Mouse (Mus musculus) testis, postnatal 14 days (tissue): ENCODE measurements around the gene Ston1.
A peak's percentile ranks its signal among the peaks of the same experiment; 100 is the strongest.

ENCODE experiments used
- DNase-seq: peaks from one replicate; pipeline ENCODE4 v3.0.0; 2021; ENCODE audit warnings: low spot score

The Ston1 gene

DNA sequence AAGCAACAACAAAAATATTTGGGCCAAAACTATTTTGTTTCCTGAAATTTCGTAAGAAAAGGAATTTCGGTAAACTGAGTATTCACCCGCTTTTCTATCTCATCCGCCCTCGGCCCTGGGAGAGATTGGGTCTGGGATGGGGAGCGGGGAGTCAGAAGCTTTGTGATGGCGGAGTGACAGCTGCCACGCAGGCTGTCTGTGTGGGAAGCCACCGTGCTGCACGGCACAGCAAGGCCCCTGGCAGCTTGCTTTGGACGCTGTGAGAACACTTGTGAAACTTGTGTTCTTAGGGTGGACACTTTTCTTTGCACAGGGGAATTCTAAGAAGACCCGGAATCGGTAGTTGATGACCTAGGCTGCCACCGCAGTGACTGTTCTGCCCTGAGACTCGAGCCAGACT is 10.1 kb upstream of the Ston1 start:
- DNase-seq, result no peak

DNA sequence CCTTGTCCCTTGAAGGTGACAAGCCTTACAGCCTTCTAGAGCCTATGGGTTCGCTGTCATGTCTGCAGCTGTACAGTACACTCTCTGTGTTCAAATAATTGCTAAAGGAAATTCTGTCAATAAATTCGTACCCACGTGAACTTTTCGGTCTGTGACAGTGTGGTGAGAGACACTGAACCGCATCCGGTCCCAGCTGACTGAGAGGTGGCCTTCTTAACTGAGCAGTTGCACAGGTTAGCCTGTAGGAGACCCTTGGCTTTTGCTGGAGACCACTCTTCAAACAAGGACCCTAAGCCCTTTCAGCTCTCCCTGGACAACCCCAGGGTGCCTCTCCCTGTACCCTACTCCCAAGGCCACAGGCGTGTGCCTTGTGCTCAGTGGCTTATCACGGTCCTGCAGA is 9.3 kb upstream of the Ston1 start:
- DNase-seq, result no peak

DNA sequence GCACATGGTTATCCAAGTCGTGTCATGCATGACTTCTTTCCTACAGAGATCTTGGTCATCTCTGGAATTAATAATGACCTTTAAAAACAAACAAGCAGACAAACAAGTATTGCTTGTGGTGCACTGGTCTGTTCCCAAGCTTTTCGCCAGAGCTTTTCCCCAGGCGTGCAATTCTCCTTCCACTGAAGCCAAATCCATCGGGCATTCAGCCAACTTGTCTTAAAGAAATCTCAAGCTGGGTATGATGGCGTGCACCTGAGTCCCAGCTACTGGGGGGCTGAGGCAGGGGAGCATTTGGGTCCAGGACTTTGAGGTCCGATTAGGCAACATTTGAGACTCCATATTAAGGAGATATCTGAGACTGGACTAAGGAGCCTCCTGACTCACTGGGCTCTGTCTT is 7.2 kb upstream of the Ston1 start:
- no peak for DNase-seq

GRCm38 (mm10) chr17:88595071-88595470 is 2.4 kb upstream of the Ston1 start:
- no peak for DNase-seq

GRCm38 (mm10) chr17:88596068-88596467 is 1.4 kb upstream of the Ston1 start:
- no peak for DNase-seq

DNA sequence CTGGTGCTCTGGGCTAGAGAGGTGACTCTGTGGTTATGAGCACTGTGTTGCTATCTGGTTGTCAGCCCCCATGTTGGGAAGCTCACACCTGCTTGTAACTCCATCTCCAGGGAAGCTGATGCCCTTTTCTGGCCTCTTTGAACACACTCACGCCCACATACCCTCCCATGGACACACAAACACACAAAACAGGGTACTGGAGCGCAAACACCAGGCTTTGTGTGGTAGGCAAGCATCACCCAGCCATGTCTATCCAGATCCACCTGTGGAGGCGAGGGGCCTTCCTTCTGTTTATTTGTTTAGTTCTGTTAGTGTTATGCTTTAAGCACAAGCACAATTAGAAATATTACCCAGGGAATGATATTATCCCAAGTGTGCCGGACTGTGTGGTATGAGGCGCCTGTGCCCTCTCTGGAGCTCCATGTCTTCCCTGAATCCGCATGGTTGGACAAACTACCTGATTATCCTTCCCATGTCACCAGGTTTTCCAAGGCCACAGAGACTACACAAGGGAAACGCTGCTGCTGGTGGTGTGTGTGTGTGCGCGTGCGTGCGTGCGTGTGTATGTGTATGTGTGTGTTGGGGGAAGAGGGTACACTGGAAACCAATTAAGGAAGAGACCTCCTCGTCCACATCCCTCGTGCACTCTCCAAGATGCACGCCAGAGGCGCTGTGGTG is 801 bp upstream of the Ston1 start:
- no peak for DNase-seq

GRCm38 (mm10) chr17:88598056-88598420 is 554 bp downstream of the Ston1 start:
- no peak for DNase-seq

GRCm38 (mm10) chr17:88598570-88599368 is 1.3 kb downstream of the Ston1 start:
- DNase-seq, result no peak

DNA sequence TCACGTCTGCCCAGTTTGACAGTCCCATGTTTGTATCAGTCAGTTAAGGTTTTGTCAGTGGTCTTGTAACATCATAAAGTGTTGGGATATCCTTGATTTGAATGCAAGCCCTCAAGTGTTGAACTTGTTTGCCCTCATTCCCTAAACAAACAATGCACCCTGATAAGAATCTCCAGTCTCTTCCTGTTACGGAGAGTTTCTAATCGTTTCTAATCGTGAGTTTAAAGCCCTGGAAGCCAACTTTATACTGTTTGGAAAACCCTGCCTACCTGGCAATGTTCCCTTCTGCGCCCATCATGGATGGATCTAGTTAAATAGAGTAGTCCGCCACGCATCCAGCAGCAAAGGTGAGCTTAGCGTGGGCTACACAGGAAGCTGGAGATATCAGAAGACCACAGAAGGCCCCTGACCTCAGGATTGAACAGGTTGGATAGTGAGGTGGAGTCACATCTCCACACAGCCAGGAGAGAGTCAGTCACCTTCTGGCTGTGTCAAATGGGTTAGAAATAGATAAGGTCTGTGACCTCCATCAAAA is 3.1 kb downstream of the Ston1 start:
- no peak for DNase-seq

- DNase-seq, result no peak
These were observed 6.5 kb downstream of the Ston1 start for GRCm38 (mm10) chr17:88603943-88604342.

DNA sequence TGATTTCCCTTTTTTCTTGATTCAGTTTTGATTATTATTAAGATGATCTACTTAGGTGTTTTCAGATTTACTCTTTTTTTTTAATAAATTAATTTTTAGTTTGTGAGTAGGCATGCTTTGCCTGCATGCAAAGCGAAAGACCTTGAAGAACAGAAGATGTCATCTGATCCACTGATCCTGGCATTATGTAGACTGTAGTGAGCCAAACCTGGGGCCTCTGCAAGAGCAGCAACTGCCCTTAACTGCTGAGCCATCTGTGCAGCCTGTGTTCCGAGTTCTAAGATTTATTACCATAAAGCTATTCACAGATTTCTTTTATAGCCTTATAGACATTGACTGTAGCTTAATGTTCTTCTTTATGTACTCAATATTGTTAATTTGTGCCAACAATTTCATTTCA is 8.6 kb downstream of the Ston1 start:
- no peak for DNase-seq

- no peak for DNase-seq
These were observed 11.9 kb downstream of the Ston1 start for GRCm38 (mm10) chr17:88609361-88609760.

DNA sequence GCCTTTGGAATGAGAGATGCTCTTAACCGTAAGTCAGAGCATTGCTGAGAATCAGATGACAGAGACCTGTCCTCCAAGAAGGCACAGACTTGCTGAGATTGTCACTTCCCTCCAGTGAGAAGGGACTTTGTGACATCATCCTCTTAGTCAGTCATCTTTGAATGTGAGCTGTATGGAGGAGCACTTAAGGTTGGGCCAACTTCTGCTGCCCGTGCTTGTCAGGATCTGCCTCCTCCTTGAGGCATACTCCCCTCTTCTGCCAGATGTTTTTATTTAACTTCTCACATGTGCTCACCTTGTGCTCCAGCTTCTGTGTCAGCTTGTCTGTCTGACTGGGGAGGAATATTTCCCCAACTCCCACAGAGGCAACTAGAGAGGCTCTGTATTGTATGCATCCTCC is 13.6 kb downstream of the Ston1 start:
- DNase-seq, result no peak

DNA sequence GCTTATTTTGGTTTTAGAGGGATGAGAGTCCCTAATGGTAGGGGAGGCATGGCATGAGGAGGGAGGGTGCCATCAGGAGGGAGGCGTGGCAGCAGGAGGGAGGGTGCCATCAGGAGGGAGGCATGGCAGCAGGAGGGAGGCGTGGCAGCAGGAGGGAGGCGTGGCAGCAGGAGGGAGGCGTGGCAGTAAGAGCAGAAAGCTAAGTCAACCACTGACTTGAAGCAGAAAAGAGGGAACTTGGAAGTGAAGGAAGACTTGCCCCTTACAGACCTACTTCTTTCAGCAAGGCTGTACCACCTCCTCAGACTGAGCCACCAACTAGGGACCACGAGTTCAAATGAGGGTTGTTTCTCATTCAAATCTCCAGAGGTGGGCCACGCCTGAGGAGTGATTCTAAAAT is 15.7 kb downstream of the Ston1 start:
- DNase-seq, result no peak

GRCm38 (mm10) chr17:88613721-88614120 is 16.2 kb downstream of the Ston1 start:
- DNase-seq, result no peak

GRCm38 (mm10) chr17:88614234-88614633 is 16.8 kb downstream of the Ston1 start:
- no peak for DNase-seq

DNA sequence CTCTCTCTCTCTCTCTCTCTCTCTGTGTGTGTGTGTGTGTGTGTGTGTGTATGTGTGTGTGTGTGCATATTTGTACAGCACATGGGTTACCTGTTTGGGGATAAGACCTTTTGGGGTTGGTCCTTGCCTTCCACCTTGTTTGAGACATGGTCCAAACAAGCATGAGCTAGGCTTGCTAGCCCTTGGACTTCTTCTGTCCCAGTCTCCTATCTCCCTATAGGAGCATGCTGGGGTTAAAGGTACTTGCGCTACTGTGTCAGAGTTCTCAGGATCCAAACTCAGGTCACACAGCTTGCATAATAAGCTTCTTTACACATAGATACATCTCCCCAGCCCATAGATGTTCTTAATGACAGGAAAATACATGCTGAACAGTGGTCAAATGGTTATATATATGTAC is 17.2 kb downstream of the Ston1 start:
- DNase-seq, result no peak

- no peak for DNase-seq
These were observed 18.1 kb downstream of the Ston1 start for GRCm38 (mm10) chr17:88615492-88616155.

DNA sequence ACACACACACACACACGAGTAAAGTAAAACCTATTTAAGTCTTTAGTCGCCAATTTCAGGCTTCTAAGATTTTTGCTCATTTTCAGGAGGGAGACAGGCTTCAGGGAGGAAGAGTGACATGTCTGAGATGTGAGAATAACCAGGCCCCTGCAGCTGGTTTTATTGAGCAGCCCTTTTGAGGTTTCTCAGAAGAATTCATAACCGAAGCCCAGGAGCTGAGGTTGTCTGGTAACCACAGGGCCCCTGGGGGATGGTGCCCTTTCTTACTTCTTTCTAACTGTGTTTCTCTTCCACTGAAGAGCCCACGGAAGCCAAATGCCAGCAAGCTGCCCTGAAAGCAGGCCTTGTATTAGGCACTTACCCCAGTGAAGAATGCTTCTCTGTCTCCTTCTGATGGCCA is 23.5 kb downstream of the Ston1 start:
- no peak for DNase-seq

- DNase-seq, result no peak
These were observed 23.9 kb downstream of the Ston1 start for GRCm38 (mm10) chr17:88621374-88621773.

GRCm38 (mm10) chr17:88622711-88623110 is 25.2 kb downstream of the Ston1 start:
- DNase-seq, result no peak

DNA sequence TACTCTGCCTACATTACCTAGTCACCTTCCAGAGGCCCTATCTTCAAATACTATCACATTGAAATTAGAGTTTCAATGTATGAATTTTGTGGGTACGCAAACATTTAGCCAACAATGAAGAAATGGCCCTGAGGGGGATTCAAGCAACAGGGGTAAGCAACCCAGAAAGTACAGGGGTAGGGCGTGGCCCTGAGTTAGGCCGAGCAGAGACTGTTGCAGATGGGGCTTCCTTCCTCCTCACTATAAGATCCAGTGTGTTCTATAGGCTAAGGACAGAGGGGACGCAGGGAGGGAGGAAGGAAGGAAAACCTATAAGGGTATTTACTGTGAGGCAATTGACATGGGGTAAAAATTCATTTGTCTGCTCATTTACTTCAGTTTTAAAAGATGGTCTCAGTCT is 26.9 kb downstream of the Ston1 start:
- DNase-seq, result no peak

DNA sequence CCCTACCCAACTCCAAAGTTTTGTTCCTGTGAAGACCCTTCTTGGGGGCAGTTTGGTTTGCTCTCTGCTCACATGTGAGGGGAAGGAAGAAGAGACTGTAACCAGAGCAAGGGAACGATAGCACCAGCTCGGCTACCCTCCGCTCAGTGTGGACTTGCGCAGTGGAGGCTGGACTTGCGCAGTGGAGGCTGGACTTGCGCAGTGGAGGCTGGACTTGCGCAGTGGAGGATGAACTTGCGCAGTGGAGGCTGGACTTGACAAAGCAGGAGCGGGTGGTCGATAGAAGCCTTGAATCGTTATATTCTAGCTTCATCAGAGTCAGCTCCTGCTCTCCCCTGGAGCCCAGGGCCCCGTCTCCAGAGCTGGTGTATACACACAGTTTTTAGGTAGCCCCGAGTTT is 27.9 kb downstream of the Ston1 start:
- peak; percentile 27 for DNase-seq
